Mouse (Mus musculus) olfactory bulb, adult 2 months (tissue): ENCODE measurements around the gene Ccdc6.

Experiments used
- CTCF ChIP-seq: fragments of 200-500 bp; IDR thresholded peaks from 2 replicates; pipeline ENCODE4 v1.5.1; 2012; ENCODE audit warnings: low read depth, mild to moderate bottlenecking, low read length, moderate library complexity; ENCODE audit not compliant: insufficient read depth
- POLR2A ChIP-seq: fragments of 200-500 bp; IDR thresholded peaks from 2 replicates; pipeline ENCODE4 v1.6.1; 2012; ENCODE audit warnings: mild to moderate bottlenecking, low read depth, low read length, moderate library complexity; ENCODE audit not compliant: insufficient read depth

GRCm38 (mm10) chr10:70125491-70125890 is 28.6 kb downstream of the Ccdc6 start:
- TF ChIP-seq CTCF (no peak), POLR2A (no peak)
